Mouse (Mus musculus): ENCODE measurements around the gene Senp1.

- TF ChIP-seq POLR2A (IDR thresholded peaks at IDR 0.05; ENCODE audit: insufficient read depth, low read depth, low read length) = no peak
- no peak for TF ChIP-seq CTCF (IDR thresholded peaks at IDR 0.05; ENCODE audit: insufficient read depth, low read depth, low read length)
Measured at GRCm38 (mm10) chr15:98096957-98097356, 3.4 kb upstream of the Senp1 start.
